Mouse (Mus musculus) MEL (cell line): ENCODE measurements around the gene Tnfsf10.

Source experiments
- CTCF ChIP-seq, 3 experiments: IDR thresholded peaks in 2 of 3; conservative IDR thresholded peaks in 1 of 3; 2 replicates each; pipeline ENCODE4 v1.5.1; 2011 to 2012; ENCODE audit warnings: low read length in 3 of 3, low read depth in 2 of 3, mild to moderate bottlenecking in 2 of 3, improper control_type of control experiment in 1 of 3, inconsistent platforms in 1 of 3, mixed read lengths in 1 of 3, moderate library complexity in 1 of 3; ENCODE audit not compliant: control insufficient read depth in 1 of 3, insufficient read depth in 1 of 3, poor library complexity in 1 of 3, severe bottlenecking in 1 of 3
- E2F4 ChIP-seq: IDR thresholded peaks from 2 replicates; pipeline ENCODE4 v1.6.1; 2011; ENCODE audit warnings: low read depth, low read length, improper control_type of control experiment, borderline replicate concordance
- EP300 ChIP-seq, 2 experiments: IDR thresholded peaks; 2 replicates each; pipeline ENCODE4 v1.6.1; 2011; ENCODE audit warnings: improper control_type of control experiment in 2 of 2, low read length in 2 of 2, low read depth in 1 of 2, mild to moderate bottlenecking in 1 of 2
- ETS1 ChIP-seq: IDR thresholded peaks from 2 replicates; pipeline ENCODE4 v1.6.1; 2012; ENCODE audit warnings: low read depth, mild to moderate bottlenecking, inconsistent platforms, low read length, improper control_type of control experiment, moderate library complexity
- MEF2A ChIP-seq: IDR thresholded peaks from 2 replicates; pipeline ENCODE4 v1.6.1; 2014; ENCODE audit warnings: low read depth, mild to moderate bottlenecking, inconsistent platforms, low read length, improper control_type of control experiment; ENCODE audit not compliant: poor library complexity, insufficient replicate concordance, severe bottlenecking; ENCODE audit errors: extremely low read depth
- POLR2A ChIP-seq, 2 experiments: IDR thresholded peaks; 2 replicates each; pipeline ENCODE4 v1.6.1; 2011 to 2012; ENCODE audit warnings: low read length in 2 of 2, mild to moderate bottlenecking in 2 of 2, control low read depth in 1 of 2, improper control_type of control experiment in 1 of 2, low read depth in 1 of 2, moderate library complexity in 1 of 2; ENCODE audit not compliant: control insufficient read depth in 1 of 2, insufficient read depth in 1 of 2, poor library complexity in 1 of 2
- TCF12 ChIP-seq: IDR thresholded peaks from 2 replicates; pipeline ENCODE4 v1.6.1; 2014; ENCODE audit warnings: low read depth, mild to moderate bottlenecking, inconsistent platforms, low read length, improper control_type of control experiment, moderate library complexity
- ZC3H11A ChIP-seq: IDR thresholded peaks from 2 replicates; pipeline ENCODE4 v1.6.1; 2012; ENCODE audit warnings: low read depth, mild to moderate bottlenecking, inconsistent platforms, low read length, improper control_type of control experiment
- ZNF384 ChIP-seq: IDR thresholded peaks from 2 replicates; pipeline ENCODE4 v1.6.1; 2012; ENCODE audit warnings: low read depth, mild to moderate bottlenecking, inconsistent platforms, low read length, improper control_type of control experiment

- TF ChIP-seq POLR2A (IDR thresholded peaks at IDR 0.05; ENCODE audit: control insufficient read depth in 1 of 2, insufficient read depth in 1 of 2, low read depth in 1 of 2, low read length in 2 of 2, poor library complexity in 1 of 2), result no peak
- no peak for TF ChIP-seq TCF12
- TF ChIP-seq ZC3H11A, result no peak
- no peak for TF ChIP-seq ETS1
- TF ChIP-seq ZNF384, result no peak
- TF ChIP-seq EP300 (IDR thresholded peaks at IDR 0.05; ENCODE audit: low read depth in 1 of 2, low read length in 2 of 2), result no peak
- TF ChIP-seq MEF2A, result no peak
- no peak for TF ChIP-seq CTCF (IDR thresholded peaks at IDR 0.05 in 2 of 3, conservative IDR thresholded peaks at IDR 0.05 in 1 of 3; ENCODE audit: control insufficient read depth in 1 of 3, insufficient read depth in 1 of 3, low read depth in 2 of 3, low read length in 3 of 3, poor library complexity in 1 of 3, severe bottlenecking in 1 of 3)
- no peak for TF ChIP-seq E2F4
These were observed 26.5 kb upstream of the Tnfsf10 start for GRCm38 (mm10) chr3:27290285-27290684.
